Mouse (Mus musculus) spleen, adult 2 months (tissue): ENCODE results near the gene Gadd45g.

Experiments used
- CTCF ChIP-seq: fragments of 200-500 bp; IDR thresholded peaks from 2 replicates; pipeline ENCODE4 v1.5.1; 2011; ENCODE audit warnings: mild to moderate bottlenecking, inconsistent platforms; ENCODE audit not compliant: insufficient read depth, insufficient read length, insufficient replicate concordance; ENCODE audit errors: extremely low read depth
- POLR2A ChIP-seq: fragments of 200-500 bp; IDR thresholded peaks from 2 replicates; pipeline ENCODE4 v1.6.1; 2011; ENCODE audit warnings: low read depth, low read length, inconsistent platforms

- TF ChIP-seq CTCF (no peak), POLR2A (no peak)
Measured at GRCm38 (mm10) chr13:51844118-51844517, 2.4 kb upstream of the Gadd45g start.
